Mouse (Mus musculus) heart, adult 2 months (tissue): Measurements from ENCODE around the gene Krt75. TPM values are rescaled to one million over a fixed set of nuclear protein-coding genes. Genes with fewer than 3 reads are reported as not detected.
A peak's percentile ranks its signal among the peaks of the same experiment; 100 is the strongest.
"Not testable (repeated sequence)": the region's sequence is repeated elsewhere in the genome, so short reads cannot be mapped to it uniquely, and the experiment has no call there.

ENCODE experiments used
- DNase-seq, 2 experiments: peaks; one replicate each; pipeline ENCODE4 v3.0.0; 2021
- H3K27ac ChIP-seq: fragments of 200-600 bp; 2 replicates; pipeline ENCODE4 v1.8.1; 2022
- H3K27me3 ChIP-seq: fragments of 200-500 bp; 2 replicates; pipeline ENCODE4 v1.6.1; 2012; ENCODE audit warnings: mild to moderate bottlenecking, low read length, inconsistent platforms, mixed read lengths; ENCODE audit not compliant: control insufficient read depth, insufficient read depth
- H3K36me3 ChIP-seq: fragments of 200-500 bp; 2 replicates; pipeline ENCODE4 v1.6.1; 2012; ENCODE audit warnings: low read length, inconsistent platforms; ENCODE audit not compliant: control insufficient read depth, insufficient read depth
- H3K4me1 ChIP-seq: fragments of 200-500 bp; 2 replicates; pipeline ENCODE4 v1.6.1; 2011; ENCODE audit warnings: low read length; ENCODE audit not compliant: control insufficient read depth, insufficient read depth
- H3K4me3 ChIP-seq: fragments of 200-600 bp; 2 replicates; pipeline ENCODE4 v1.8.1; 2022
- H3K79me2 ChIP-seq: fragments of 200-500 bp; replicated peaks from 2 replicates; pipeline ENCODE4 v1.6.1; 2012; ENCODE audit warnings: mild to moderate bottlenecking, inconsistent platforms, low read length, moderate library complexity, mixed read lengths; ENCODE audit not compliant: control insufficient read depth, insufficient read depth
- H3K9ac ChIP-seq: fragments of 200-500 bp; 2 replicates; pipeline ENCODE4 v1.6.1; 2012; ENCODE audit warnings: low read depth, mild to moderate bottlenecking, control low read depth, inconsistent platforms, low read length, mixed read lengths
- CTCF ChIP-seq: fragments of 200-600 bp; IDR thresholded peaks from 2 replicates; pipeline ENCODE4 v1.8.1; 2022; ENCODE audit warnings: antibody characterized with exemption, mild to moderate bottlenecking, moderate library complexity
- EP300 ChIP-seq: fragments of 200-500 bp; IDR thresholded peaks from 2 replicates; pipeline ENCODE4 v1.6.1; 2011; ENCODE audit warnings: low read depth, low read length, control low read depth; ENCODE audit not compliant: insufficient read depth
- POLR2A ChIP-seq: fragments of 200-500 bp; IDR thresholded peaks from 2 replicates; pipeline ENCODE4 v1.6.1; 2011; ENCODE audit warnings: mild to moderate bottlenecking, low read depth, low read length, control low read depth; ENCODE audit not compliant: insufficient read depth
- WGBS: fragments of 180-500 bp; shearing (Covaris S2); methylation state at CpG from one replicate; pipeline ENCODE4 v1.1.7; 2018; 5-methylcytosine and 5-hydroxymethylcytosine counted together
- intact Hi-C: fragments of 180-260 bp; cut with DNase I; formaldehyde crosslinking; loops from one replicate; pipeline ENCODE4 v1.15.1; 2025
- microRNA-seq, 2 experiments: library from miRNA; unstranded; fragments of <30 nt; microRNA quantifications; one replicate each; pipeline ENCODE4 v1.2.0; 2021
- polyA plus RNA-seq: library from polyadenylated mRNA; depleted of rRNA; stranded (reverse); fragments of >200 nt; gene quantifications from 2 replicates; pipeline ENCODE4 v1.2.3, GENCODE M21; 2012; rRNA removed
- total RNA-seq, 2 experiments: library from RNA; stranded (reverse); gene quantifications; 2 replicates each; pipeline ENCODE4 v1.2.3; 2021

The Krt75 gene
- total and polyA plus RNA-seq, 3 experiments, result not detected

GRCm38 (mm10) chr15:101532720-101533119, 41.0 kb downstream of the Krt75 start, which contains the start of gene Krt84:
Krt84 (minus strand) TSS chr15:101532820.
- TF ChIP-seq POLR2A (no peak), CTCF (no peak), EP300 (no peak)
- no peak within 1 kb of the TSS for H3K4me3 ChIP-seq
- DNase-seq, result no peak
- H3K9ac ChIP-seq, result no peak within 1 kb of the TSS
- 80% methylated on average over 7 of the region's 7 CpGs for WGBS
- intact Hi-C loops, result no loop called here
- H3K27ac ChIP-seq, result no peak within 1 kb of the TSS
- no peaks in the 10 kb centered on the region for H3K79me2 ChIP-seq
- H3K36me3 ChIP-seq, result no peaks in the 10 kb centered on the region
- H3K27me3 ChIP-seq, result peaks cover under 1% of the 10 kb centered on the region; the same call in 1 of the 2 replicates
- no peaks in the 10 kb centered on the region for H3K4me1 ChIP-seq

GRCm38 (mm10) chr15:101522556-101523232, 51.0 kb downstream of the Krt75 start:
- Histone ChIP-seq H3K27ac (no peak overlapping the region), H3K4me3 (no peak overlapping the region), H3K79me2 (no peaks in the 10 kb centered on the region), H3K4me1 (no peaks in the 10 kb centered on the region), H3K9ac (no peak overlapping the region), H3K27me3 (peaks cover 2% of the 10 kb centered on the region; the same call in 1 of the 2 replicates), H3K36me3 (no peaks in the 10 kb centered on the region)
- 65% methylated on average over 4 of the region's 4 CpGs for WGBS
- no peak for TF ChIP-seq POLR2A
- TF ChIP-seq EP300, result no peak
- no peak for TF ChIP-seq CTCF
- intact Hi-C loops, result loop anchor here (5.0 kb wide), 1 partner anchor 250 kb away; no protein-coding TSS in a partner anchor
- DNase-seq, result no peak

GRCm38 (mm10) chr15:101519792-101520191, 53.9 kb downstream of the Krt75 start:
- TF ChIP-seq CTCF (peak; percentile 91), POLR2A (no peak), EP300 (0 out of 2 replicates have a peak, but pooled peaks have one; percentile 61)
- no peaks in the 10 kb centered on the region for H3K4me1 ChIP-seq
- H3K36me3 ChIP-seq, result no peaks in the 10 kb centered on the region
- no peaks in the 10 kb centered on the region for H3K27me3 ChIP-seq
- no peak overlapping the region for H3K9ac ChIP-seq
- no peaks in the 10 kb centered on the region for H3K79me2 ChIP-seq
- intact Hi-C loops, result loop anchor here (1.0 to 5.0 kb wide), 4 partner anchors 181 to 546 kb away; no protein-coding TSS in a partner anchor
- DNase-seq, result peak; percentile 64 to 77
- H3K27ac ChIP-seq, result no peak overlapping the region
- 6% methylated on average over 2 of the region's 2 CpGs for WGBS
- H3K4me3 ChIP-seq, result no peak overlapping the region

GRCm38 (mm10) chr15:101517161-101517560, 56.5 kb downstream of the Krt75 start, which contains the start of gene Gm49425:
Gm49425 (minus strand) TSS chr15:101517261.
- not testable (repeated sequence) for H3K79me2 ChIP-seq, DNase-seq, H3K36me3 ChIP-seq, H3K4me3 ChIP-seq, H3K27me3 ChIP-seq, H3K9ac ChIP-seq, H3K27ac ChIP-seq, H3K4me1 ChIP-seq
- intact Hi-C loops, result loop anchor here (2.0 kb wide), 1 partner anchor 84 kb away; no protein-coding TSS in a partner anchor
- WGBS, result 66% methylated on average over 2 of the region's 2 CpGs

Small RNA genes within 50 kb of the gene (microRNA-seq; reads per million reads assigned to microRNA genes)
- 0 reads per million in 2 experiments for gene Gm44393
- gene Gm44460, result 0 reads per million in 2 experiments

Other genes with a start within 250 kb of the Krt75 start
- 1 to 10 TPM; 2.2 to 2.8 TPM for gene Krt80, start 203.7 kb downstream of the Krt75 start, total RNA-seq
- gene Krt80, start 203.7 kb downstream of the Krt75 start, polyA plus RNA-seq, result 2.0 and 3.2 TPM in 2 replicates
- gene Krt7, start 162.9 kb downstream of the Krt75 start, total RNA-seq, result 1 to 10 TPM; 2.5 to 3.1 TPM
- gene Krt7, start 162.9 kb downstream of the Krt75 start, polyA plus RNA-seq, result 2.6 and 3.3 TPM in 2 replicates
- not detected for gene Krt87, start 135.1 kb downstream of the Krt75 start, total RNA-seq
- gene Krt87, start 135.1 kb downstream of the Krt75 start, polyA plus RNA-seq, result not detected in 2 replicates
- gene Krt88, start 126.2 kb downstream of the Krt75 start, total RNA-seq, result not detected
- not detected in 2 replicates for gene Krt88, start 126.2 kb downstream of the Krt75 start, polyA plus RNA-seq
- not detected for gene Krt81, start 110.2 kb downstream of the Krt75 start, total RNA-seq
- gene Krt81, start 110.2 kb downstream of the Krt75 start, polyA plus RNA-seq, result not detected in 2 replicates
- not detected for gene Krt86, start 100.4 kb downstream of the Krt75 start, total RNA-seq
- 0.12 TPM in 1 of 2 replicates, not detected in the other for gene Krt86, start 100.4 kb downstream of the Krt75 start, polyA plus RNA-seq
- gene Krt83, start 82.4 kb downstream of the Krt75 start, total RNA-seq, result not detected
- not detected in 2 replicates for gene Krt83, start 82.4 kb downstream of the Krt75 start, polyA plus RNA-seq
- gene Gm49425, start 56.6 kb downstream of the Krt75 start, total RNA-seq, result not detected
- not detected in 2 replicates for gene Gm49425, start 56.6 kb downstream of the Krt75 start, polyA plus RNA-seq
- gene Krt84, start 41.1 kb downstream of the Krt75 start, total RNA-seq, result not detected
- not detected in 2 replicates for gene Krt84, start 41.1 kb downstream of the Krt75 start, polyA plus RNA-seq
- gene Krt82, start 23.2 kb downstream of the Krt75 start, total RNA-seq, result not detected
- not detected in 2 replicates for gene Krt82, start 23.2 kb downstream of the Krt75 start, polyA plus RNA-seq
- not detected for gene Krt90, start 11.0 kb downstream of the Krt75 start, total RNA-seq
- 0.06 TPM in 1 of 2 replicates, not detected in the other for gene Krt90, start 11.0 kb downstream of the Krt75 start, polyA plus RNA-seq
- gene Gm5414, start 54.3 kb upstream of the Krt75 start, total RNA-seq, result not detected
- not detected in 2 replicates for gene Gm5414, start 54.3 kb upstream of the Krt75 start, polyA plus RNA-seq
- gene Gm5478, start 73.5 kb upstream of the Krt75 start, total RNA-seq, result not detected
- not detected in 2 replicates for gene Gm5478, start 73.5 kb upstream of the Krt75 start, polyA plus RNA-seq
- not detected for gene Krt6b, start 106.4 kb upstream of the Krt75 start, total RNA-seq
- 0.04 TPM in 1 of 2 replicates, not detected in the other for gene Krt6b, start 106.4 kb upstream of the Krt75 start, polyA plus RNA-seq
- gene Krt6a, start 120.4 kb upstream of the Krt75 start, total RNA-seq, result not detected
- gene Krt6a, start 120.4 kb upstream of the Krt75 start, polyA plus RNA-seq, result not detected in 2 replicates
- gene Krt5, start 139.0 kb upstream of the Krt75 start, total RNA-seq, result under 1 TPM in 1 of 2 experiments, not detected in 1; 0.23 TPM
- gene Krt5, start 139.0 kb upstream of the Krt75 start, polyA plus RNA-seq, result 1.3 TPM in 1 of 2 replicates, not detected in the other
- not detected for gene Krt71, start 169.2 kb upstream of the Krt75 start, total RNA-seq
- not detected in 2 replicates for gene Krt71, start 169.2 kb upstream of the Krt75 start, polyA plus RNA-seq
- gene Krt72, start 212.6 kb upstream of the Krt75 start, total RNA-seq, result not detected
- gene Krt72, start 212.6 kb upstream of the Krt75 start, polyA plus RNA-seq, result not detected in 2 replicates
- gene Krt73, start 228.4 kb upstream of the Krt75 start, total RNA-seq, result not detected
- not detected in 2 replicates for gene Krt73, start 228.4 kb upstream of the Krt75 start, polyA plus RNA-seq
- gene Krt2, start 244.3 kb upstream of the Krt75 start, total RNA-seq, result not detected
- gene Krt2, start 244.3 kb upstream of the Krt75 start, polyA plus RNA-seq, result not detected in 2 replicates